Mouse (Mus musculus): ENCODE measurements around the gene Lonp2. TPM values are rescaled to one million over a fixed set of nuclear protein-coding genes. Genes with fewer than 3 reads are reported as not detected.

Gene Lonp2
- polyA plus RNA-seq, 1 experiment from 2014 or later, result 50.6 TPM

DNA sequence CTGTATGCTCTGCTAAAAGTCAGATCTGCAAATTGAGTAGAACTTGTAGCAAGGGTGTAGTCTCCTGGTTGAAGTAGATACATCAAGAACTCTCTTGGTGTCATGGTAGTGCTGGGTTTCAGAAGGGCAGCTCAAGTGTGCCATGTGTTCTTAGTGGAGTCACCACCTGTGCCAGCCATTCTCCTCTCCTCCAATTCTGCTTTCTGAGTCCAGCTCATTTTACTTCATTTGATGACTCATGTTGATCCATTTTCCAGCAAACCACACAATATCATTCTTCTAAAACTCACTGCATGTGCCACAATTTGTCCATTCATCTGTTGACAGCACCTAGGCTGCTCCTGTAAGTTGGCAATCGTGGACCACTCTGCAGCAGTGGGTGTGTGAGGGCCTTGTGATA, 68.3 kb downstream of the Lonp2 start:
- 85% methylated on average over 1 of the region's 1 CpGs for WGBS
- no peak overlapping the region for H3K4me3 ChIP-seq

DNA sequence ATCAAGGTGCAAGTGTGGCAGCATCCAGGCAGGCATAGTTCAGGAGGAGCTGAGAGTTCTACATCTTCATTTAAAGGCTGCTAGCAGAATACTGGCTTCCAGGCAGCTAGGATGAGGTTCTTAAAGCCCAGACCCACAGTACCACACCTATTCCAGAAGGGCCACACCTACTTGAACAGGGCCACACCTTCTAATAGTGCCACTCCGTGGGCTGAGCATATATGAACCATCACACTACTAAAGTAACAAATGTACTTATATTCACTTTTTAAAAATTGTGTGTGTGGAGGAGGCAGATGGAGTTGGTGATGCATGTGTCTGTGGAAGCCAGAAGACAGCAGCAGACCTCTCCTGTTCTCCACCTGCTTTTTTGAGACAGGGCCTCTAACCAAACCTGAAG, 70.2 kb downstream of the Lonp2 start:
- Histone ChIP-seq H3K27ac (no peak overlapping the region), H3K27me3 (no peaks in the 10 kb centered on the region), H3K4me1 (no peaks in the 10 kb centered on the region), H3K9me3 (no peaks in the 10 kb centered on the region), H3K4me2 (no peak overlapping the region), H3K9ac (no peak overlapping the region), H3K4me3 (no peak overlapping the region), H3K36me3 (peaks cover 16% of the 10 kb centered on the region)
- WGBS, result 85% methylated on average over 1 of the region's 1 CpGs
- ATAC-seq (ENCODE audit: insufficient number of reproducible peaks, insufficient read depth, low FRiP score, low TSS enrichment, low read depth), result no peak

More for the DNA sequence above, 68.3 kb downstream of the Lonp2 start:
- Histone ChIP-seq H3K4me2 (no peak overlapping the region), H3K9me3 (no peaks in the 10 kb centered on the region), H3K4me1 (no peaks in the 10 kb centered on the region), H3K27ac (no peak overlapping the region), H3K36me3 (peaks cover 16% of the 10 kb centered on the region), H3K9ac (no peak overlapping the region), H3K27me3 (no peaks in the 10 kb centered on the region)
- no peak for ATAC-seq (ENCODE audit: insufficient number of reproducible peaks, insufficient read depth, low FRiP score, low TSS enrichment, low read depth)

DNA sequence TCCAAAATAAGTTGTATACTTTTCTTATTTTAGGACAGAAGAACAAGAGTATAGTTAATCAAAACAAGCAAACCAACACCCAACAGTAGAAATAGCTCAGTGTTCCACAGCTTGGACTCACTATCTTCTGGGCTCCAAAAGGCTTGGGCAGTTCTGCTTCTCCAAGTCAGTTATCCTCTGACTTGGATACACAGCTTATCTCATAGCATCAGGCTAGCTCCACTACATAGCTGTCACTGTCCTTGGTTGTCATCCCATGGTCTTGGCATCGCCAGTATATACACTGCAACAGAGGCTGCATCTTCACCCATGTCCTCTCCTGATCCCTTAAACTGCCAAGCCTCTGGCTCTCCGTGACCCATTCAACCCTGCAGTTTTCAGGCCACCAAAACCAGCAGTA, 71.9 kb downstream of the Lonp2 start:
- ATAC-seq (ENCODE audit: insufficient number of reproducible peaks, insufficient read depth, low FRiP score, low TSS enrichment, low read depth), result no peak

DNA sequence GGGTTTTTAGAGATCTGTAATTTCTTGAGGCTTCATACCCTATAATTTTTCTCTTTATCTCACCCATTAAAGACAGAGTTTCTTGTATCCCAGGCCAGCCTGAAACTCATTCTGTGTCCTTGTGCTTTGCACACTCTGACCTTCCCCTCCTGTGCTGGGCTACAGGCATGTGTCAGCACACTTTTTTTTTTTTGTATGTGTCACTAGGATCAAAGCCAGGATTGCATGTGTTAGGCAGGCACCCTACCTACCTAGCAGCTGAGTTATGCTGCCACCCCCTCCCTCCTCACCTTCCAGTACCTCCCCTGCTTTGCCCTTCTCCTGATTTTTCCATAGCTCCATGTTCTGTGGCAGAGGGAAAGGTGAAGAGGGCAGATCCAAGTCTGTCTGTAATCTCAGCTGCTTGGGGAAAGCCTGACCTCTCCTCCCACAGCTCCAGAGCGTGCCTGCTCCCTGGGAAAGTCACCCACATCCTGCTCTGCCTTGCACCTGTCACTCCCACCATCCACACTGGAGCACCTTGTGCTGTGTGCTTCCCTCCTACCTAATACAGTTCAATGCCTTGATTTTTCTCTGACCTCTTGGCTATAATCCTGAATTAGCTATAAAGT, 75.1 kb downstream of the Lonp2 start:
- no peak overlapping the region for H3K27ac ChIP-seq
- no peaks in the 10 kb centered on the region for H3K9me3 ChIP-seq
- no peaks in the 10 kb centered on the region for H3K27me3 ChIP-seq
- no peaks in the 10 kb centered on the region for H3K4me1 ChIP-seq
- no peak overlapping the region for H3K9ac ChIP-seq
- no peak for ATAC-seq (ENCODE audit: insufficient number of reproducible peaks, insufficient read depth, low FRiP score, low TSS enrichment, low read depth)
- H3K4me2 ChIP-seq, result no peak overlapping the region
- H3K4me3 ChIP-seq, result no peak overlapping the region
- 78% methylated on average over 1 of the region's 1 CpGs for WGBS
- H3K36me3 ChIP-seq, result peaks cover 20% of the 10 kb centered on the region

More for the DNA sequence above, 71.9 kb downstream of the Lonp2 start:
- no peaks in the 10 kb centered on the region for H3K9me3 ChIP-seq
- H3K4me3 ChIP-seq, result no peak overlapping the region
- WGBS, result 86% methylated on average over 2 of the region's 2 CpGs
- H3K36me3 ChIP-seq, result peaks cover 26% of the 10 kb centered on the region
- no peak overlapping the region for H3K9ac ChIP-seq
- H3K27me3 ChIP-seq, result no peaks in the 10 kb centered on the region
- H3K27ac ChIP-seq, result no peak overlapping the region
- no peaks in the 10 kb centered on the region for H3K4me1 ChIP-seq
- no peak overlapping the region for H3K4me2 ChIP-seq

DNA sequence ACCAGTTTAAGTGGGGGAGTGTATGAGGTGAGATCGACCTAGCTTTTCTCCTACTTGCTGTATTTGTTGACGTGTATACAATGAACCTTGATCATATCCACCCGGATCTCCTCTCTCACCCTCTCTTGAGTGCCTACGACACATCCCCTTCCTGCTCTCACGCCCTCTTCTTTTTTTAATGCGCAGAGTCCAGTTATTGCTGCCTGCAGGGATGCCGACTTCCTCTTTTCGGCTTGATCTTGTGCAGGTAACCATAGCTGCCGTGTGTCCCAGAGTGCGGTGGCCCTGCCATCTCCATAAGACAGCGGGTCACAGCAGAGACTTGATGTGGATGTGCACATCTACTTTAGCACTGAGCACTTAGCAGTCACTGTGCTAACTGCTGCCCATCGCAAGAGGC, 75.6 kb downstream of the Lonp2 start:
- Histone ChIP-seq H3K36me3 (peaks cover 20% of the 10 kb centered on the region), H3K4me1 (no peaks in the 10 kb centered on the region), H3K4me3 (no peak overlapping the region), H3K27me3 (no peaks in the 10 kb centered on the region), H3K9ac (no peak overlapping the region), H3K9me3 (no peaks in the 10 kb centered on the region), H3K4me2 (no peak overlapping the region), H3K27ac (no peak overlapping the region)
- 91% methylated on average over 12 of the region's 12 CpGs for WGBS
- ATAC-seq (ENCODE audit: insufficient number of reproducible peaks, insufficient read depth, low FRiP score, low TSS enrichment, low read depth), result no peak

DNA sequence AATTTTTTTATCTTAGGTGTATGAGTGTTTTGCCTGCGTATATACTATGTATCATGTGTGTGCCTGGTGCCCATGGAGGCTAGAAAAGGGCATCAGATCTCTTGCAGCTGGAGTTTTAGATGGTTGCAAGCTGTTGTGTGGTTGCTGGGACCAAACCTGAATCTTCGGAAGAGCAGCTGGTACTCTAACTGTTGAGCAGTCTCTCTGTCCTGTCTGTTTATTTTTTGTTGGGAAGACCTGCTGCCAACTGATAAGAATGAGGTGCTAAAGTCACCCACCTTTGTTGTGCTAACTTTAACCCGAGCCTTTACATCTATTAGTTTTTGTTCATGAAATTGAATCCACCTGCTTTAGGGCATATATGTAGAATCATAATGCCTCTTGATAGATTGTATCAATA, 78.6 kb downstream of the Lonp2 start:
- H3K9ac ChIP-seq, result no peak overlapping the region
- no peak overlapping the region for H3K4me2 ChIP-seq
- WGBS, result 88% methylated on average over 3 of the region's 3 CpGs
- no peak for ATAC-seq (ENCODE audit: insufficient number of reproducible peaks, insufficient read depth, low FRiP score, low TSS enrichment, low read depth)
- H3K27ac ChIP-seq, result no peak overlapping the region
- H3K9me3 ChIP-seq, result no peaks in the 10 kb centered on the region
- no peak overlapping the region for H3K4me3 ChIP-seq
- peaks cover 19% of the 10 kb centered on the region for H3K36me3 ChIP-seq
- H3K27me3 ChIP-seq, result no peaks in the 10 kb centered on the region
- H3K4me1 ChIP-seq, result no peaks in the 10 kb centered on the region

DNA sequence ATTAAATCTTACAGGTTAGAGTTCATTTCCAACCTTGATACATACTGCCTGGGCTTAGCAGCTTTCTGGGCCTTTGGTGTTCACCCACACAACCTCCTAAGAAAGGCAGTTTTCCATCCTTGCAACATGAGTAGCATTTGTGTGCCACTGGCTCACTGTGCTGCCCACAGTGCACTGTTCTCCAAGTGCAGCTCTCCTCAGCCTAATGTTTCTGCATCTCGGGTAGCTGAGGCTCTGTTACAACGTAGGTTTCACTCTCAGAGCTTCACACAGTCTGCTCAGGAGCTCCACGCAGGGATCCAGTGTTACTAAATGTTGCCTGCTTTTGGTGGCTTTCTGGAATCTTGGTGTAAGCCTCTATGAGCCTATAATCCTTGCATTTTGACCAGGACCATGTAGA, 81.5 kb downstream of the Lonp2 start:
- H3K9ac ChIP-seq, result no peak overlapping the region
- no peaks in the 10 kb centered on the region for H3K27me3 ChIP-seq
- ATAC-seq (ENCODE audit: insufficient number of reproducible peaks, insufficient read depth, low FRiP score, low TSS enrichment, low read depth), result no peak
- H3K36me3 ChIP-seq, result peaks cover 23% of the 10 kb centered on the region; the same call in 1 of the 2 replicates
- no peaks in the 10 kb centered on the region for H3K9me3 ChIP-seq
- H3K4me3 ChIP-seq, result no peak overlapping the region
- no peak overlapping the region for H3K27ac ChIP-seq
- no peaks in the 10 kb centered on the region for H3K4me1 ChIP-seq
- H3K4me2 ChIP-seq, result no peak overlapping the region
- WGBS, result 73% methylated on average over 3 of the region's 3 CpGs

DNA sequence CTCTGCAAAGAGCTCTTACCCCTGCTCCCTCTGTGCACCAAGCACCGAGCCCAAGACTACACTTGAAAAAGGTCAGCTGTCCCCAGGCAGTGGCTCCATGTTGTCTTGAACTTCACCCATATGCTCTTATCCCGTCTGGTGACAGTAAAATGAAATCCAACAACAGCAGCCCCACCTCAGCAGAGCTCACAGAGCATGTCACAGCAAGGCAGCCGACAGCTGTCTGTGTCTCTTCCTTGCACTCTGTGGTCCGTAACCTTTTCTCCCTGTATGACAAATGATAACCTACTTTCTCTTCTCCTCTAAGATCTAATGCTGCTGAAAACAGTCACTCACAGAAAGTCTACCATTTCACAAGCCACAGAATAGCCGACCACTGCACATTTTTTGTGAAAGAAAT, 82.9 kb downstream of the Lonp2 start:
- WGBS, result 85% methylated on average over 5 of the region's 5 CpGs
- no peak for ATAC-seq (ENCODE audit: insufficient number of reproducible peaks, insufficient read depth, low FRiP score, low TSS enrichment, low read depth)
- Histone ChIP-seq H3K27me3 (no peaks in the 10 kb centered on the region), H3K9ac (no peak overlapping the region), H3K4me3 (no peak overlapping the region), H3K9me3 (no peaks in the 10 kb centered on the region), H3K4me1 (no peaks in the 10 kb centered on the region), H3K4me2 (no peak overlapping the region), H3K36me3 (peaks cover 20% of the 10 kb centered on the region; the same call in 1 of the 2 replicates), H3K27ac (no peak overlapping the region)

DNA sequence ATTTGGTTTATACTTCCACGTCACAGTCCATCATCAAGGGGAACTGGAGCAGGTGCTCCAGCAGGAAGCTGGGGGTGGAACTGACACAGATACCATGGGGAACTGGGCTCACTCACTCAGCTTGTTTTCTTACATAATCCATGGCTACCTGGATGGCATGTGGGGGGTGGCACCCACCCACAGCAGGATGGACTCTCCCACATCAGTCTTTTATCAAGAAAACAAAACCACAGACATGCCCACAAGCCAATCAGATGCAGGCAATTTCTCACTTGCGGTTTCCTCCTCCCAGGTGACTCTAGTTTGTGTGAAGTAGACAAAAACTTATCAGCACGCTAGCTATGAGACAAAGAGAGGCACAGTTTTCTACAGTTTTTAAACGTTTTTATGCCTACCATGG, 84.0 kb downstream of the Lonp2 start:
- H3K4me3 ChIP-seq, result no peak overlapping the region
- no peak overlapping the region for H3K9ac ChIP-seq
- no peaks in the 10 kb centered on the region for H3K9me3 ChIP-seq
- WGBS, result 68% methylated on average over 4 of the region's 4 CpGs
- H3K27ac ChIP-seq, result no peak overlapping the region
- H3K4me1 ChIP-seq, result no peaks in the 10 kb centered on the region
- H3K4me2 ChIP-seq, result no peak overlapping the region
- H3K36me3 ChIP-seq, result peaks cover 20% of the 10 kb centered on the region; the same call in 1 of the 2 replicates
- H3K27me3 ChIP-seq, result no peaks in the 10 kb centered on the region
- no peak for ATAC-seq (ENCODE audit: insufficient number of reproducible peaks, insufficient read depth, low FRiP score, low TSS enrichment, low read depth)

DNA sequence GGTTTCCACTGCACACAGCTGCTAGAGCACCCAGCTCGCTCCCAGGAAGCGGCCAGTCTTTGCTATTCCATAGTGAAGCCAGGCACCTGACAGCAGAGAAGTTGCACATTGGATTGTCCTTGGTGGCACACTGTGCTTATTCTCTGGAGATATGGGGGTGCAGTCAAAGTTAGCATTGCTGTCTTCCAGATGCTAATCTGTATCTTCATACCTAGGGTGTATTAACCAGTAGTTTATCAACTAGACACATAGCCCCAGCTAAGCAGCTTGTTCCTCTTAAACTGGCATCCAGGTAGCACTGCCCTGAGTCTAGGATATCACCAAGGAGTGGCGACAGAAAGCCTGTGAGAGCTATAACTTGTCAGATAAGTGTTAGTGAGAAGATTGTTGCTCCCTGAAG, 88.8 kb downstream of the Lonp2 start:
- Histone ChIP-seq H3K9ac (no peak overlapping the region), H3K4me2 (no peak overlapping the region), H3K4me1 (peaks cover 3% of the 10 kb centered on the region; the same call in 1 of the 2 replicates), H3K27ac (no peak overlapping the region), H3K9me3 (no peaks in the 10 kb centered on the region), H3K4me3 (no peak overlapping the region), H3K36me3 (peaks cover 33% of the 10 kb centered on the region), H3K27me3 (no peaks in the 10 kb centered on the region)
- ATAC-seq (ENCODE audit: insufficient number of reproducible peaks, insufficient read depth, low FRiP score, low TSS enrichment, low read depth), result no peak
- 91% methylated on average over 3 of the region's 3 CpGs for WGBS

DNA sequence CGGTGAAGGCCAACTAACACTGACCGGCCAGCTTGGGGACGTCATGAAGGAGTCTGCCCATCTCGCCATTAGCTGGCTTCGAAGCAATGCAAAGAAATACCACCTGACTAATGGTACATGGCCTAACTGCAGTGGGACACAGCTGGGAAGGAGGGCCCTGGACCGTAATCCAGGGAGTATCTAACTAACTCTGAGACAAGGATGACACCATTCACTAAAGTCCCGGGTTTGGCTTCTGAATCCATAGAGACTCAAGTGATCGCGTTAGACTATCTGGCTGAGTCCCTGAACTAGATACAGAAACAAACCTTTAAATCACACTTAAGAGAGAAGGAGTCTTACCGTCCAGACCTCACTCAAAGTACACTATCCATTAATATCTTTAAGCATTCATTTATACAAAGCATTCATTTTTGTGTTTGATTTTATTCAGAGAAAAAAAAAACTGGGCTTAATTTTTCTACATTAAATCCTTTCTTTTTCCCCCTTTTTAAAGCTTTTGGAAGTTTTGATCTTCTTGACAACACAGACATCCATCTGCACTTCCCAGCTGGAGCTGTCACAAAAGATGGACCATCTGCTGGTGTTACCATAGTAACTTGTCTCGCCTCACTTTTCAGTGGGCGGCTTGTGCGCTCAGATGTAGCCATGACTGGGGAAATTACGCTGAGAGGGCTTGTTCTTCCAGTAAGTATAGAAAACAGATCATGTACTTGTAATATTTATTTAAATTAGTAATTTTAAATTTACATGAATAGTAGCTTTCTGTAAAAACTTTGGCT, 89.8 kb downstream of the Lonp2 start:
- Histone ChIP-seq H3K9me3 (no peaks in the 10 kb centered on the region), H3K4me2 (no peak overlapping the region), H3K4me3 (no peak overlapping the region), H3K9ac (no peak overlapping the region), H3K27me3 (no peaks in the 10 kb centered on the region), H3K36me3 (peaks cover 34% of the 10 kb centered on the region), H3K27ac (no peak overlapping the region), H3K4me1 (peaks cover 3% of the 10 kb centered on the region; the same call in 1 of the 2 replicates)
- WGBS, result 85% methylated on average over 14 of the region's 14 CpGs
- no peak for ATAC-seq (ENCODE audit: insufficient number of reproducible peaks, insufficient read depth, low FRiP score, low TSS enrichment, low read depth)

DNA sequence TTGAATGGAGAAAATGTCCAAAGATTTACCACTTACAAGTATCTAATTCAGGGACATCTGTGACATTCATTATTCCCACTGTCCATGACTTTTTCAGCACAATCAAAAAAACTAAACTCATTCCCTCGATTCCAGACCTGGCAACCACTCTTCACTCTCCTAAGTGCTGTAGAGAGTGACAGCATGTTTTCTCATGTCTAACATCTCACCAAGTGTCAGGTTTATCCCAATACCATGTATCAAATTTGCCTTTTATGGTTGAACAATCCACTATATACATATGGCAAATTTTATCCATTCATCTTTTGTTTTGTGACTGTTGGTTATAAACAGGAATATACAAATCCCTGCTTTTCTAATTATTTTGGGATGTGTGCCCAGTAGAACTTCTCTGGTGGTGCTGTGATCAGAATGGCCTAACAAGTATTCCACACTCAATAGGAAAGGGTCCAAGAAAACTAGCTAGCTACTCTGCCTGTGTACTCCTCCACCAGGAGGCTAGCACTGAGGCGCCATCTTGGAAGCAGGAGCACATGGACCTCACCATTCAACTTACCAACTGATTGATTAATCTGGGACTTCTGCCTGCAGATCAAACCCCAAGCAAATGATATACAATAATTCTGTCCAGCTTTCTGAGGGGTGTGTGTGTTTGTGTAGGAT, 94.6 kb downstream of the Lonp2 start:
- Histone ChIP-seq H3K27me3 (no peaks in the 10 kb centered on the region), H3K9ac (no peak overlapping the region), H3K4me2 (no peak overlapping the region), H3K4me3 (no peak overlapping the region), H3K4me1 (peaks cover 3% of the 10 kb centered on the region; the same call in 1 of the 2 replicates), H3K27ac (no peak overlapping the region), H3K36me3 (peaks cover 43% of the 10 kb centered on the region), H3K9me3 (no peaks in the 10 kb centered on the region)
- no peak for ATAC-seq (ENCODE audit: insufficient number of reproducible peaks, insufficient read depth, low FRiP score, low TSS enrichment, low read depth)
- WGBS, result 84% methylated on average over 2 of the region's 2 CpGs

All from embryonic facial prominence, embryonic 13.5 days (tissue).